Mouse (Mus musculus): ENCODE measurements around the gene Oas2.

DNA sequence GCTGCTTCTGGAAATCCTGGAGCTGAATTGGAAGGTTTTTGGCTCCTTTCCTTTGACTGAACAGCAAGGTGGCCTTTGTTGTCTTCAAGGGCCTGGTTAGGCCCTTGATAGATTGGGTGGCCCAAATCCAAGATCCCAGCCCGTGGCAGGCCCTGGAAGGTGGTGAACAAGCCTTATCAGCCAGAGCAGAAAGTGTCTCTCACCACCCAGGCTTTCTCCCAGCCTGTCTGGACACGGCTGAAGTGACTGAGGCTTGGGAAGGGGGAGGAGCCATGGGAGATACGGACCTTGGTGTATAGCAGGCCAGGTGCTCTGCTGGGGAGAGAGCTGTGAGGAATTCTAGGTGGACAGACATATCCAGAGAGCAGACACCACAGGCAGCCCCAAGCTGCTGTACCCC lies 19.7 kb upstream of the Oas2 start:
- TF ChIP-seq GATA1 (IDR thresholded peaks at IDR 0.05; ENCODE audit: borderline replicate concordance, low read length) (no peak), CTCF (IDR thresholded peaks at IDR 0.05; ENCODE audit: low read depth, low read length) (no peak), GATA2 (IDR thresholded peaks at IDR 0.05; ENCODE audit: borderline replicate concordance, low read depth, low read length) (no peak), POLR2AphosphoS5 (IDR thresholded peaks at IDR 0.05; ENCODE audit: insufficient replicate concordance, low read depth, low read length) (no peak), TAL1 (conservative IDR thresholded peaks at IDR 0.05; ENCODE audit: low read depth, low read length) (no peak)

Data from G1E (cell line).